Mouse (Mus musculus) stomach, postnatal 0 days (tissue): ENCODE measurements at regions not wholly inside any gene's neighbourhood (a gene's known extent, or its start where the extent isn't known, plus 50 kb on each side); places are given as distances from the start of the nearest gene placed in this dataset.

ENCODE experiments used
- CTCF ChIP-seq: IDR thresholded peaks from 2 replicates; pipeline ENCODE4 v1.5.1; 2016; ENCODE audit warnings: antibody characterized with exemption, low read depth, mild to moderate bottlenecking, moderate library complexity
- EP300 ChIP-seq: optimal IDR thresholded peaks from 2 replicates; pipeline ENCODE3; 2016; ENCODE audit warnings: antibody characterized with exemption

DNA sequence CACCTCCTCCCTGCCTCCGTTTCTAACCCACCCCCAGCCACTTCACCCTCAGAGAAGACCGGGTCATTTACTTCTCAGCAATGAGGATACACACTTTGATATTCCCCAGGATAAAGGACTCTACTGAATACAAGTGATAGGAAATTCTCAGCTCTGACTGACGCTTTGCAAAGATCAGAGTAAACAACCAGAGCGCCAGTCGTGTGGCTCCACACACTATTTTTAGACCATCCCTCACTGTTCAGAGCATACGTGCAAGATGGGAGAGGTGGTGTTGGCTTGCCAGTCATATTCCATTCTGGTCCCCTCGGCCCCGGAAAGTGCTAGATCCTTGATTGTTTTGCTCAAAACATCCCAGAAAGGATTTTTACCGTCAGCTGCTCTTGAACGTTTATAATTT, 266.8 kb upstream of the Zfp637 start:
- TF ChIP-seq EP300 (no peak), CTCF (no peak)
